Mouse (Mus musculus) bone marrow, adult 2 months (tissue): ENCODE results near the gene Olfr1417. TPM values are rescaled to one million over a fixed set of nuclear protein-coding genes. Genes with fewer than 3 reads are reported as not detected.

Experiments used
- H3K27ac ChIP-seq: fragments of 200-500 bp; 2 replicates; pipeline ENCODE4 v1.5.1; 2012; ENCODE audit warnings: low read depth, mild to moderate bottlenecking, control low read depth, inconsistent platforms, low read length; ENCODE audit not compliant: control insufficient read depth, poor library complexity, insufficient read depth
- H3K4me1 ChIP-seq: fragments of 200-500 bp; 2 replicates; pipeline ENCODE4 v1.6.1; 2011; ENCODE audit warnings: low read length; ENCODE audit not compliant: control insufficient read depth, insufficient read depth
- H3K4me3 ChIP-seq: fragments of 200-500 bp; replicated peaks from 2 replicates; pipeline ENCODE3; 2011; ENCODE audit warnings: mild to moderate bottlenecking, low read depth, low read length, control low read depth; ENCODE audit not compliant: control insufficient read depth
- CTCF ChIP-seq: fragments of 200-500 bp; IDR thresholded peaks from 2 replicates; pipeline ENCODE4 v1.5.1; 2011; ENCODE audit warnings: low read length, control low read depth; ENCODE audit not compliant: control insufficient read depth, insufficient read depth
- POLR2A ChIP-seq: fragments of 200-500 bp; IDR thresholded peaks from 2 replicates; pipeline ENCODE4 v1.6.1; 2011; ENCODE audit warnings: low read depth, mild to moderate bottlenecking, control low read depth, low read length, borderline replicate concordance; ENCODE audit not compliant: control insufficient read depth
- WGBS: fragments of 180-500 bp; shearing (Covaris S2); methylation state at CpG from one replicate; pipeline ENCODE4 v1.1.7; 2018; 5-methylcytosine and 5-hydroxymethylcytosine counted together
- polyA plus RNA-seq: library from polyadenylated mRNA; stranded (reverse); fragments of >200 nt; gene quantifications from 2 replicates; pipeline ENCODE4 v1.2.4, GENCODE M21; 2011; ENCODE audit warnings: low replicate concordance; ENCODE audit not compliant: missing spikeins, insufficient read depth, insufficient read length

Olfr1417 gene
- polyA plus RNA-seq, 1 experiment = not detected

- Histone ChIP-seq H3K4me3 (no peak overlapping the region), H3K4me1 (peaks cover 5% of the 10 kb centered on the region), H3K27ac (peak overlapping the region; percentile 46; the same call in 1 of the 2 replicates)
- 24% methylated on average over 6 of the region's 6 CpGs for WGBS
- TF ChIP-seq POLR2A (no peak), CTCF (no peak)
Measured at GRCm38 (mm10) chr19:11807822-11808221, 31.2 kb downstream of the Olfr1417 start.

GRCm38 (mm10) chr19:11807251-11807650 is 31.8 kb downstream of the Olfr1417 start:
- H3K27ac ChIP-seq = no peak overlapping the region
- 3% methylated on average over 2 of the region's 2 CpGs for WGBS
- TF ChIP-seq POLR2A (no peak), CTCF (no peak)

GRCm38 (mm10) chr19:11804423-11804822 is 34.6 kb downstream of the Olfr1417 start:
- Histone ChIP-seq H3K4me1 (peaks cover 5% of the 10 kb centered on the region), H3K27ac (no peak overlapping the region), H3K4me3 (no peak overlapping the region)
- 3% methylated on average over 1 of the region's 1 CpGs for WGBS
- TF ChIP-seq CTCF = no peak
- no peak for TF ChIP-seq POLR2A

More at GRCm38 (mm10) chr19:11807251-11807650, 31.8 kb downstream of the Olfr1417 start:
- Histone ChIP-seq H3K4me3 (no peak overlapping the region), H3K4me1 (peaks cover 5% of the 10 kb centered on the region)

- TF ChIP-seq POLR2A (no peak), CTCF (no peak; the same call in 1 of the 2 replicates)
Measured at GRCm38 (mm10) chr19:11800531-11801315, 38.3 kb downstream of the Olfr1417 start.

GRCm38 (mm10) chr19:11794447-11794846 is 44.6 kb downstream of the Olfr1417 start:
- TF ChIP-seq CTCF (no peak), POLR2A (no peak)
- H3K4me3 ChIP-seq = no peak overlapping the region
- H3K27ac ChIP-seq = no peak overlapping the region
- no peaks in the 10 kb centered on the region for H3K4me1 ChIP-seq
- 73% methylated on average over 6 of the region's 6 CpGs for WGBS

More at GRCm38 (mm10) chr19:11800531-11801315, 38.3 kb downstream of the Olfr1417 start:
- H3K27ac ChIP-seq = no peak overlapping the region
- WGBS = 57% methylated on average over 8 of the region's 8 CpGs
- no peak overlapping the region for H3K4me3 ChIP-seq
- no peaks in the 10 kb centered on the region; the same call in 1 of the 2 replicates for H3K4me1 ChIP-seq

- H3K4me3 ChIP-seq = no peak overlapping the region
- no peak overlapping the region for H3K27ac ChIP-seq
- 63% methylated on average over 2 of the region's 2 CpGs for WGBS
- no peaks in the 10 kb centered on the region for H3K4me1 ChIP-seq
- TF ChIP-seq POLR2A (no peak), CTCF (no peak)
Measured at GRCm38 (mm10) chr19:11793741-11794359, 45.2 kb downstream of the Olfr1417 start.

- no peak for TF ChIP-seq CTCF
- no peak for TF ChIP-seq POLR2A
- Histone ChIP-seq H3K27ac (no peak overlapping the region), H3K4me3 (no peak overlapping the region), H3K4me1 (no peaks in the 10 kb centered on the region)
- 49% methylated on average over 5 of the region's 5 CpGs for WGBS
Measured at GRCm38 (mm10) chr19:11791825-11792224, 47.2 kb downstream of the Olfr1417 start.

- Histone ChIP-seq H3K27ac (no peak overlapping the region), H3K4me3 (no peak overlapping the region), H3K4me1 (no peaks in the 10 kb centered on the region)
- WGBS = 91% methylated on average over 6 of the region's 6 CpGs
- no peak for TF ChIP-seq CTCF
- no peak for TF ChIP-seq POLR2A
Measured at GRCm38 (mm10) chr19:11788876-11789275, 50.1 kb downstream of the Olfr1417 start.

GRCm38 (mm10) chr19:11787826-11788225 is 51.2 kb downstream of the Olfr1417 start:
- no peaks in the 10 kb centered on the region for H3K4me1 ChIP-seq
- TF ChIP-seq POLR2A = no peak
- no peak for TF ChIP-seq CTCF
- no peak overlapping the region for H3K4me3 ChIP-seq
- whole genome bisulfite sequencing = 82% methylated on average over 6 of the region's 6 CpGs
- no peak overlapping the region for H3K27ac ChIP-seq
